Mouse (Mus musculus): ENCODE results near the gene Npy1r. TPM values are rescaled to one million over a fixed set of nuclear protein-coding genes. Genes with fewer than 3 reads are reported as not detected.

Gene Npy1r
- polyA plus RNA-seq, 1 experiment = not detected

GRCm38 (mm10) chr8:66722835-66723234 is 25.8 kb downstream of the Npy1r start:
- Histone ChIP-seq H3K9me3 (peaks cover 10% of the 10 kb centered on the region), H3K4me1 (no peaks in the 10 kb centered on the region), H3K27me3 (replicated peaks) (no peaks in the 10 kb centered on the region), H3K4me3 (replicated peaks) (no peak overlapping the region), H3K36me3 (replicated peaks; ENCODE audit: low read length) (no peaks in the 10 kb centered on the region)
- TF ChIP-seq GATA1 (IDR thresholded peaks at IDR 0.05; ENCODE audit: borderline replicate concordance, low read length) = no peak
- no peak for TF ChIP-seq FLI1 (IDR thresholded peaks at IDR 0.05; ENCODE audit: low read length)

DNA sequence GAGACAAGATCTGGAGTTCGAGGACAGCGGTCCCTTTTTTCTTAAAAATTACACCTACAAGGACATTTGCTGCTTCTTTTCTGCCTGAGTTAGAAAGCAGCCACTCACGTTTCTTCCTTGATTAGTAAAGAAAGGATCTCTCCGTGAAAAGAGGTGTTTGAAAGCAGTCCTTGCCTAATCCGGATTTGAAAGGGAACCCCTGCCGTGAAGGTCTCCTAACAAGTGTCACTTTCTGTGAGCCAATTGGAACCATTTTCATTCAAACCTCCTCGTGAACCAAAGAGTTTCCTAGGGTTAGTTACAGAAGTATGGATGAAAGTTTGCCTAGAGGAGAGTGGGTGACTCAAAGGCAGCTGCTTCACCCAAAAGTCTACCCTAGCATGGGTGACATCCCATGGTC is 32.5 kb downstream of the Npy1r start:
- TF ChIP-seq FLI1 (IDR thresholded peaks at IDR 0.05; ENCODE audit: low read length) = no peak
- no peak for TF ChIP-seq GATA1 (IDR thresholded peaks at IDR 0.05; ENCODE audit: borderline replicate concordance, low read length)

DNA sequence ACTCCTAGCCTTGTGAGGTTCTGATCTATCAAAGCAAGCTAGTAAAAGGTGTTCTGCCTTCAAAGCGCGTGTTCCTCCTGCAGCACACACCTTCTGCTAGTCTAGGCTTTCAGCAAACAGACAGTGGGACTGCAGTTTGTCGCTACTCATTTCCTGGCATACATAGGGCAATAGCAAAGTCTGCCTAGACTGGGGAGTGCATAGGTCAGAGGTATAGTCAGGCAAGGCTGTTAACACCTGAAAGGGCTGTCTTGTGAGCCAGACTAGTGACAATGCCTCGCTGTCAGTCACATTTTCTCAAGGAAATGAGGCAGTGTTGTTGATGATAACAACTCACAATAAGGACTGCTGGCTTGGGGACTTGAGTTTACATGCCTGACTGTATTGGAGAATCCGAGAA is 35.0 kb downstream of the Npy1r start:
- Histone ChIP-seq H3K27me3 (replicated peaks) (no peaks in the 10 kb centered on the region), H3K9me3 (peaks cover 7% of the 10 kb centered on the region; the same call in 1 of the 2 replicates), H3K36me3 (replicated peaks; ENCODE audit: low read length) (no peaks in the 10 kb centered on the region), H3K4me1 (no peaks in the 10 kb centered on the region), H3K4me3 (replicated peaks) (no peak overlapping the region)
- TF ChIP-seq FLI1 (IDR thresholded peaks at IDR 0.05; ENCODE audit: low read length) (no peak), GATA1 (IDR thresholded peaks at IDR 0.05; ENCODE audit: borderline replicate concordance, low read length) (no peak)

More for the DNA sequence above, 32.5 kb downstream of the Npy1r start:
- no peaks in the 10 kb centered on the region for H3K4me1 ChIP-seq
- H3K9me3 ChIP-seq = peaks cover 10% of the 10 kb centered on the region
- H3K27me3 ChIP-seq (replicated peaks) = no peaks in the 10 kb centered on the region
- H3K4me3 ChIP-seq (replicated peaks) = no peak overlapping the region
- no peaks in the 10 kb centered on the region for H3K36me3 ChIP-seq (replicated peaks; ENCODE audit: low read length)

GRCm38 (mm10) chr8:66742359-66742758 is 45.4 kb downstream of the Npy1r start:
- Histone ChIP-seq H3K36me3 (replicated peaks; ENCODE audit: low read length) (no peaks in the 10 kb centered on the region), H3K9me3 (no peaks in the 10 kb centered on the region), H3K4me3 (replicated peaks) (no peak overlapping the region), H3K27me3 (replicated peaks) (no peaks in the 10 kb centered on the region), H3K4me1 (no peaks in the 10 kb centered on the region)
- TF ChIP-seq FLI1 (IDR thresholded peaks at IDR 0.05; ENCODE audit: low read length) = no peak
- no peak for TF ChIP-seq GATA1 (IDR thresholded peaks at IDR 0.05; ENCODE audit: borderline replicate concordance, low read length)

DNA sequence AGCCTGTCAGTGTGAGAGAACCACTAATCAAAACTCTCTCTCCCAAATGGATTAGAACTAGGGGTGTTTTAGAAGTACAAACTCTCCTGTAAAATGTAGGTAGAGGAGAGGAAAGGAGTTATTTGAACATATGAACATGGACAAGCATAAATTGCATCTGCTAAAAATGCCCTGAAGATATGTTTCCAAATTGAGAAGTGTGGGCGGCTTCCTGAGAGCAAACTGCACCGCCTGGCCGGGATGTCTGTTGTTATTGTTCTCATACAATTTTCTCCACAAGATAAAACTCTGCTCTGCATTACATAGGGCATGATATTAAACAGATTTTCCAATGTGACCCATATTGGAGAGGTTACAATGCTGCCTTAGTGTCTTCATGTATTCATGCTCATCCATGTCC is 48.6 kb downstream of the Npy1r start:
- H3K27me3 ChIP-seq (replicated peaks) = no peaks in the 10 kb centered on the region
- no peaks in the 10 kb centered on the region; the same call in 1 of the 2 replicates for H3K9me3 ChIP-seq
- H3K4me1 ChIP-seq = no peaks in the 10 kb centered on the region
- H3K36me3 ChIP-seq (replicated peaks; ENCODE audit: low read length) = no peaks in the 10 kb centered on the region
- no peak overlapping the region for H3K4me3 ChIP-seq (replicated peaks)
- TF ChIP-seq GATA1 (IDR thresholded peaks at IDR 0.05; ENCODE audit: borderline replicate concordance, low read length) (no peak), FLI1 (IDR thresholded peaks at IDR 0.05; ENCODE audit: low read length) (no peak)

GRCm38 (mm10) chr8:66751621-66752020 is 54.6 kb downstream of the Npy1r start:
- TF ChIP-seq FLI1 (IDR thresholded peaks at IDR 0.05; ENCODE audit: low read length) (no peak), GATA1 (IDR thresholded peaks at IDR 0.05; ENCODE audit: borderline replicate concordance, low read length) (no peak)
- Histone ChIP-seq H3K4me1 (no peaks in the 10 kb centered on the region), H3K9me3 (peaks cover 10% of the 10 kb centered on the region), H3K36me3 (replicated peaks; ENCODE audit: low read length) (no peaks in the 10 kb centered on the region), H3K27me3 (replicated peaks) (no peaks in the 10 kb centered on the region), H3K4me3 (replicated peaks) (no peak overlapping the region)

- Histone ChIP-seq H3K4me3 (replicated peaks) (no peak overlapping the region), H3K4me1 (no peaks in the 10 kb centered on the region), H3K27me3 (replicated peaks) (no peaks in the 10 kb centered on the region), H3K36me3 (replicated peaks; ENCODE audit: low read length) (no peaks in the 10 kb centered on the region), H3K9me3 (peaks cover 10% of the 10 kb centered on the region)
- TF ChIP-seq FLI1 (IDR thresholded peaks at IDR 0.05; ENCODE audit: low read length) = no peak
- TF ChIP-seq GATA1 (IDR thresholded peaks at IDR 0.05; ENCODE audit: borderline replicate concordance, low read length) = no peak
Observed at GRCm38 (mm10) chr8:66756161-66756560, 59.2 kb downstream of the Npy1r start.

Other genes with a start within 250 kb of the Npy1r start
- gene Tma16, start 210.7 kb upstream of the Npy1r start, polyA plus RNA-seq (2012; ENCODE audit: insufficient read depth, low replicate concordance) = 0.63 and 2.7 TPM in 2 replicates
- not detected in 2 replicates for gene Tktl2, start 185.4 kb upstream of the Npy1r start, polyA plus RNA-seq (2012; ENCODE audit: insufficient read depth, low replicate concordance)
- not detected in 2 replicates for gene Npy5r, start 9.1 kb upstream of the Npy1r start, polyA plus RNA-seq (2012; ENCODE audit: insufficient read depth, low replicate concordance)
- gene Naf1, start 163.0 kb downstream of the Npy1r start, polyA plus RNA-seq (2012; ENCODE audit: insufficient read depth, low replicate concordance) = 10.3 and 20.2 TPM in 2 replicates